Mouse (Mus musculus): ENCODE results near the gene Vdac1.
"Not testable (repeated sequence)": the region's sequence is repeated elsewhere in the genome, so short reads cannot be mapped to it uniquely, and the experiment has no call there.

Gene Vdac1

DNA sequence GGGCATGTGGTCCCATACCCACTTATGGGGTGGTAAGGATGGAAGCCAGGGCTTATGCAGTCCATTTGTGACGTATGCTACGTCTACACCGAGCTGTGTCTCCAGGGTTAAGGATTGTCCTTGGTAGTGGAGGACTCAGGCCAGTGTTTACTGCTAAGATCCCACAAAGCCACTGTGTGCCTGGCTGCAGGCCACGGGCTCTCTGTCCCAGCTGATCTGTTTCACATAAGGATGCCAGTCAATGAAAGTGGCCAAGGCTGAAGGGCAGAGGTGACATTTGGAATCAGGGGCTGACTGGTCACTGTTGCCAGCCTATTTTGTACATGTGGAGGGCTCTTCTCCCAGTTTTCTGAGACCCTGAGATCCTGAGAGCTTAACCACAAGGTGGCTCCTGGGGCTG lies 16.9 kb downstream of the Vdac1 start:
- no peak for DNase-seq

DNA sequence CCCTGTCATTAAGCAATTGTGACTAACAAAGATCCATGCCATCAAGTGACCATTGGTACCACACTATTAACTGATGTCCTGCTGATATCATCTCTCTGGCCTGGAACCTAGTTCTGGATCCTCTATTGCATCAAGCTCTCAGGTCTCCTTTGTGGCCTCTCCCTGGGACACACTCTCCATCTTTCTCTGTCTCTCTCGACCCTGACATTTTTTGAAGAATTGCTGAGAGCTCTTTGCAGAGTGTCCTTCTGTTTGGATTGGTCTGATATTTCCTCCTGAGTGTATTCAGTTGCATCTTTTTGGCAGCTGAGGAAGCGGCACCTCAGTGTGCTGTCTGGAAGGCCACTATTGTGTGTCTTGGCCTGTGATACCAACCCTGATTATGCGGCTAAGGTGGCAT lies 18.6 kb downstream of the Vdac1 start:
- DNase-seq, result no peak

DNA sequence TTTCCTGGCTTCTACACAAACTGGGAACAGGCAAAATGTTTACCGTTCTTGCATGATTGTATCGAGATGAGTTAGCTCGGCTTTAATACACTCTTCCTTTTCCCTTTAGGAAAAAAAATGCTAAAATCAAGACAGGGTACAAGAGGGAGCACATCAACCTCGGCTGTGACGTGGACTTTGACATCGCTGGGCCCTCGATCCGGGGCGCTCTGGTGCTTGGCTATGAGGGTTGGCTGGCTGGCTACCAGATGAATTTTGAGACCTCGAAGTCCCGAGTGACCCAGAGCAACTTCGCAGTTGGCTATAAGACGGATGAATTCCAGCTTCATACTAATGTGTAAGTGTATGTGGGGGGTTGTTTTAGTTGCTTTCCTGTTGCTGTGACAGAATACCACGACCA lies 23.1 kb downstream of the Vdac1 start:
- no peak for DNase-seq

DNA sequence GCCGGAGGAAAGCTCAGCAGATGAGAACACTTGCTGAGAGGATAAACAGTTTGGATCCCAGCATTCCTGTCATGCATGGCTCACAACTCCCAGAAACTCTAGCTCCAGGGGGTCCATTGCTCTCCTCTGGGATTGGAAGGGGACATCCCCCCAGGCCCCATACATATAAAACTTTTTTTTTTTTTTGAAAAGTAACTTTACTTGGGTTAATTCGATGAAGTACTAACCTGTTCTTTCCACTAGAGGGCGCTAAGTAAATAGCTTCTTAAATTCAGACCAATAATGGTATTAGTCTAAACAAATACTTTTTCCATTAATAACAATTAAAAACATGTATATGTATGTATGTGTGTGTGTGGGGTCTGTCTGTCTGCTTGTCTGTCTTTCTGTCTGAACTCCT lies 24.0 kb downstream of the Vdac1 start:
- no peak for DNase-seq

DNA sequence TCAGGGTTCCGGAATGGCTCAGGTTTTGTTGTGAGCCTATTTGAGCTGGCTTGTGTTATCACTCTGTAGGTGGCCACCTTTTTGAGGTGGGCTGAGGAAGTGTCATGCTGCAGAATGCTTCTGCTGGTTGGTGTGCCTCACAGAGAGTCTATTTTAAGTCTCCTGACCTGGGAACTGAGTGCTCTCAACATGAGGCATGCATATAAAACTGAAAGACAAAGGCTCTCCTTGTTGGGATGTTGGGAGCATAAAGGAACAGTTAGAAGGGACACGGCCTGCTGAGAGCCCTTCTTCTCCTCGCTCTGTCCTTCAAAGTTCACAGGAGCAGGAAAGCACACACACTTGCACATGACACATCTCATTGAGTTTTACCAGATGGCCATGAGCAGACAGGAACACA lies 26.2 kb downstream of the Vdac1 start:
- DNase-seq, result no peak

DNA sequence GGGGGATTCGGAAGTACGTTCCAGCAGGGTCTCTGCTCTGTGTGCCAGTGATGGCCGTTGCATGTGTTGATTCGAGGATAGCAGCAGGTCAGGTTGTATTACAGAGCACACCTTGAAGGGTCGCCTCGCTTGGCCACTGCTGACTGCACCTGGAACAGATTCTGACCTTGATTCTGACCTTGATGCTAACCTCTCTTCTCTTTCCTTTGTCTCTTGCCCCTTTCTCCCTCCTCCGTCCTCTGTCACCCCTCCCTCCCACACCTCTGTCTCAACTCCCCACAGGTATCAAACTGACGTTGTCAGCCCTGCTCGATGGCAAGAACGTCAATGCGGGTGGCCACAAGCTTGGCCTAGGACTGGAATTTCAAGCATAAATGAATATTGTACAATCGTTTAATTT lies 27.5 kb downstream of the Vdac1 start:
- DNase-seq, result no peak

DNA sequence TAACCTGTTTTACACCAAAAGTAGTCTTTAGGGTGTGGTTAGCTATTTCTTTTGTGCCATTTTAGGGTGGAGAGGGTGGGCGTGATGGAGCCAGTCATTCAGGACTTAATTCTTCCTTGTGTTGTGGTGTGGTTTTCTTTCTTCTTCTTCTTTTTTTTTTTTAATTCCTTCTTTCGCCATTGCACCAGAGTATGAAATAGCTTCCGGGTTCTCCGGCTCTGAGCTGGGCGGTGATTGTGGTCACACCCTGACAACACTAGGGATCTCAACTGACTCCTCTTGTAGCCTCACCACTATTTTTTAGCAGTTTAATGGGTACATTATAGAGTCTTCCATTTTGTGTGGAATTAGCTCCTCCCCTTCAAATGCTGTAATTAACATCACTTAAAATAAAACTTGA lies 28.3 kb downstream of the Vdac1 start:
- not testable (repeated sequence) for DNase-seq

DNA sequence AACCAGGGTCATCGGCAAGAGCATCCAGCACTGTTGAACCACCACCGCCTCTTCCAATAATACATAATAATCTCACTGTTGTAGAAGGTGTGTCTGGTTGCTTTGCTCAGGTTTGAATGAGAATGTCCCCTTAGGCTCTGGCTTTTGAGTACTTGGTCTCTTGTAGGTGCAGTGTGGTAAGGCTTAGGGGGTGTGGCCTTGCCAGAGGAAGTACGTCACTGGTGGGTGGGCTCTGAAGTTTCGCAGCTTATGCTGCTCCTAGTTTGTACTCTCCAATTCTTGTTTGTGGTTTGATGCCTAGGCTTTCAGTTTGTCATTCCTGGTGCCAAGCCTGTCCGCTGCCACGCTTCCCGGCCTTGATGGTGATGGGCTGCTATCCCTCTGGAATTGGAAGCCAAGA lies 29.3 kb downstream of the Vdac1 start:
- no peak for DNase-seq

DNA sequence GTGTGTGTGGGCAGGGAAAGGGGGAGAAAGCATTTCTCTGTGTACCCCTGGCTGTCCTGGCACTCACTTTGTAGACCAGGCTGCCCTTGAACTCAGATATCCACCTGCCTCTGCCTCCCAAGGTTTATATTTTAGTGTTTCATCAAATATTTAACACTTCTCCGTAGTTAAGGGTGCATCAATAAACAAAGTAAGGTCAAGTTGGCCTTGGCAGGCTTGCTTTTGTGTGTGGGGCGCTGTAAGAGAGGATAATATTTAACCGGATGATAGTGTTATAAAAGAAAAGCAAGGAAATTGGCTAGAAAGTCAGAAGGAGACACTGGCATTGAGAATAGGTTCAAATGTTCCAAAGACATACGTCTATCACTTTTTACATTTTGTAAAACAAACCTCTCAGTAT lies 33.8 kb downstream of the Vdac1 start:
- no peak for DNase-seq

DNA sequence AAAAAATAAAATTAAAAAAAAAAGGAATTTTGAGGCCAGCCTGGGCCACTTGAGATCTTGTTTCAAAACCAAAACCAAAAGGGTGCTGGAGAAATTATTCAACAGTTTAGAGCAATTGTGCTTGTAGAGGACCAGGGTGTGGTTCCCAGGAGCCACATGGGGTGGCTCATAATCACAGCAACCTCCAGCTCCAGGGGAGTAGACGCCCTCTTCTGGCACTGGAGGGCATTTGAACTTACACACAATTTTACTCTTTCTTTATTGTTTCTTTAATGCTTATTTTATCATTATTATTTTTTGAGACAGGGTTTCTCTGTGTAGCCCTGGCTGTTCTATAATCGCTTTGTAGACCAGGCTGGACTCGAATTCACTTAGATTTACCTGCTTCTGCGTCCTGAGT lies 34.7 kb downstream of the Vdac1 start:
- no peak for DNase-seq

DNA sequence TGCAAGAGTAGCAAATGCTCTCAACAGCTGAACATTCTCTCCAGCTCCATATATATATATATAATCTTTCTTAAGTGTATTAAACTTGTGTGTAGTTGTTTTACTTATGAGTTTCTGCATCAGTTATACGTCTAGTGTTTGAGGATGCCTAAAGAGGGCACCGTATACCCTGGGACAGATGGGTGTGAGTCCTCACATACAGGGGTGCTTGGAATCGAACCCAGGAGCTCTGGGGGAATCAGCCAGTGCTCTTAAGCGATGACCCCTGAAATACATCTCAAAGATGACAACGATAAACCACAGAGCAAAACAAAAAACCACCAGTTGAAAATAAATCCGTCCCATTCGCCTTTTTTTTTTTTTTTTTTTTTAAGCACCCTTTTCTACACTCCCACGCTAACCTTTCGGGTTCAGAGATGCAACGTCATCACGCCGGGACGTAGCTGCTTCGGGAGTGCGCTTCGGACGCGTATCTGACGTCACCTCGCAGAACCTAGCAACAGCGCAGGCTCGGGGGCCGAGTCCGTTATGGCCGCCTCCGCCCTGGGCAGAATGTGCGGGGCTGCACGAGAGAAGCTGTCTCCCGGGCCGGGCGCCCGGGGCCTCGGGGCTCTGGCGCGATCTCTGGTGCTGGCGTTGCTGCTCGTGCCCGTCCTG lies 35.4 kb downstream of the Vdac1 start, which contains the start of gene 9530068E07Rik:
Gene 9530068E07Rik (plus strand): TSS at position 489 of the 657 bp plus-strand sequence.
- peak; percentile 93 for DNase-seq

DNA sequence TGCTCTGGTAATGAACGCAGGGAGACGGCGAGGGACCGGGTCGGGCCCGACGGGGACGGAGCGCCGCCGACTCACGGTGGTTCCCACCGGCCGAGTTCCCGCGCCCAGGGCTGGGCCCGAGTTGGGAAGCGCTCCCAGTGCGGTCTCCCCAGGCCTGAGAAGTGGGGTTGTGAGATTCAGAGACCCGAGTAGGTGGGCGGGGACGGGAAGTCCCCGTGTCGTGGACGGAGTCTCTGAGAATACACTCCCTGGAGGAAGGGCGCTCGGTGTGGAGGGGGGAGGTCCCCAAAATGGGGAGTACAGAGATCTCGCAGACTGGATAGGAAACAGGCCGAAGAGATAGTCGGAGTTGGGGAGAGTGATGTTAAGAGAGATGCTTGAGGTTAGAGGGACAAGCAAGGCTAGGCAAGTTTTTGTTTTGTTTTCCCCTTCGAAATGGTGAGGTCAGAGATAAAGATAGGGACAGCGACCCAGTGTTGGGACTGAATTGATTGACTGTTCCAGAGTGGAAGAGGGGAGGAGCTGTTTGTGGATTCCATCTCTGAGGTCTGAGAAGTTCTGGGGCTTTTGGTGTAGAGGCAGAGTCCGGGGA lies 36.0 kb downstream of the Vdac1 start:
- DNase-seq, result no peak

DNA sequence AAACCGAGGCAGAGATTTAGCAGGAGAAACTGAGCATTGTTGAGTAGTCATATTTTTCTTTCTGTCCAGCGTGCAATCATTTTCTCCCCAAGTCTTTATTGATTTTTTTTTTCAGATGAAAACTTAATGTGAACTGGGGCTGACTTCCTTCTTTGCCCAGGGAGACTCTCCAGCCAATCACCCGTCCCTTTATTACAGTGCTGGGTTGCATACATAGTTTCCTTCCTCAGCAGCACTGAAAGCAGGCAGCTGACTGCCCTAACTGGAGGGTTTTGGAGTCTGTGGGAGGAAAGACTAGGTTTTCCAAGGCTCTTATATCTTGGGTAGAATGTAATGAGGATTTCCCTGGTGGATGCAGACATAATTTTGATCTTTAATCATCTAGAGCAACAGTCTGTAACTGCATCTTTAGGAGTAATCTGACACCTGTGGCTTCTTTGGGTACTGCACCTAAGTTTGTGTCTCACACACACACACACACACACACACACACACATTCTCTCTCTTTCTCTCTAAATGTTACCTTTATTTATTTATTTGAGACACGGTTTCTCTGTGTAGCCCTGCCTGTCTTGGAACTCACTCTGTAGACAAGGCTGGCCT lies 36.8 kb downstream of the Vdac1 start:
- DNase-seq, result no peak

DNA sequence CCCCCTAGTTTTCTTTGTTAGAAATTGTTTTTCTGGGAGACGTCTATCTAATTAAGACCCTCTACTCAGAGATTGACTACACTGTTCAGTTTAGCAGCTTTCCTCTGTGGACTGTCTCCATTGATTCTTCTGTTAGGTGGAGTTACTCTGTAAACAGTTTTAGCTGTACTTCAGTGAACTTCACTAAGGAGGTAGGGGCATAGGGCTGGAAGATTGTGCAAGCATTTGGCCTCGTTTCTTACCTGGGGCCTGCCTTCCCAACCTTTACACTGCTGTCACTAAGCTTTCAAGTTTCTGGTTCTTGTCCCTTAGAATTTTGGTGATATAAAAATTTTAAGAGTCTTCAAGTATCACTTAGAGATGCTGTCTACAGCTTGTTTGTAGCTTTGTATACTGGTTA lies 40.8 kb downstream of the Vdac1 start:
- DNase-seq, result no peak

DNA sequence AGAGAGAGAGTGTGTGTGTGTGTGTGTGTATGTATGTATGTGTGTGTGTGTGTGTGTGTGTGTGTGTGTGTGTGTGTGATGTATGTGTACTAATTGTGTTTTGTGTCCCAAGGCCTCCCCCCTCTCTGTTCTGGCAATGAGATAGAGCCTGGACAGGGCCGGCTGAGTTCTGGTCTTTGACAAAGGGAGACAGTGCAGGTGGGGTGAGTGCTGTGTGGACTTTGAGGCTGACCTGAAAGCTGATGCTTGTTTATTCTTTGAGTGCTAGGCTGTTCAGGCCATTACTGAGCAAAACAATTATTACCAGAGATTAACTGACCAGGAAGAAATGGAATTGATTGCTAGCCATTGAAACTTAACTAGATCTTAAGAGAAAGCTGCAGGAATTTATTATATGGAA lies 41.9 kb downstream of the Vdac1 start:
- DNase-seq, result no peak

DNA sequence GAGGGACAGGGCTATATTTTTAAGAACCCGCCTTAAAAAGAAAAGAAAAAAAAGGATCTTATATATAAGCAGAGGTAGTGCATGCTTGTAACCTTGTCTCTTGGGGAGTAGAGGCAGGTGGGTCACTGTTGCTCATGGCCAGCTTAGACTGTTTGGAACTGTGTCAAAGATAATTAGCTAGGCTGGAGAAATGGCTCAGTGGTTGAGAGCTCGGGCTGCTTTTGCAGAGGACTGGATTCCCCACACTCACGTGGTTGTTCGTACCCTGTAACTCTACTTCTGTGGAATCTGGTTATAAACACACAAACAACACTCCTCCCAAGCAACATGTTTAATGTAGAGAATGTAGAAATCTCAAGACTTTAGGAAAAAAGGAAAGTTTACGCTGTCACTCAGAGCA lies 43.5 kb downstream of the Vdac1 start:
- no peak for DNase-seq

DNA sequence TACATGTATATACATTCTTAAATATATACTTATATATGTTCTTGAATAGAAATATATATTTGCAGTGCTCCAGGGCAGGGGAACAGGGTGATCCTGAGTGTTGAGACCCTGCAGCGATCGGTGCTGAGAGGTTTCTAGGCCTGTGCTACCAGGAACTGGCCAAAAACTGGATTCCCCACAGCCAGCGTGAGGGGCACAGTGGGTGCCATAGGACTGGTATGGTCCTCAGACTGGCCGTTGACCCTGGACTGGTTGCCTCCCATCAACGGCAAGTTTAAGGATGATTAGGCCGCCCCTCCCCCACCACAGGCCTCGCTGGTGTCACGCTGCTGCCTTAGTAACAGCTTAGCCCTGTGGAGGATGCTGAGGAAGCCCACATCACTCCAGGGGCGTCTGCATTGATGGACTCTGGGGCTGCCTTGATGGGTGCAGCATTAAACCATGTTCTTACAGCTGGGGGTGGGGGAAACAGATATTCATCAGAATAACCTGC lies 44.6 kb downstream of the Vdac1 start:
- no peak for DNase-seq

DNA sequence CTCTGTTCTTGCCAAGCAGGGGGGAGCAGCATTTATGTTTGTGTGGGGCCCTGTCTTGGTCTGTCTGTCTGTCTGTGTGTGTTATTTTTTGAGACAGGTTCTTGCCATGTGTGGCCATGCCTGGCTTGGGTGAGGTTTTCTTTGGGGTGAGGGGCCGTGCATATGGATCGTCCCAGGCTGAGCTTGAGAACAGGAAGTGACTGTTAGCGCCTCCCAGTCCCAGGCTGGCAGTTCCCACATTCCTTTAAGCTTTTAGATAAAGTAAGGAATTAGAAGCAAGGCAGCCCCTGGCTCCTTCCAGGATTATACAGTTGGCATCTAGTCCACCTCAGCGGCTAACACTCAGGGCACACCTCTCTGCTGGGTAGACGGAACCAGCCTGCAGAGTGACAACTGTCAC lies 48.7 kb downstream of the Vdac1 start:
- no peak for DNase-seq

DNA sequence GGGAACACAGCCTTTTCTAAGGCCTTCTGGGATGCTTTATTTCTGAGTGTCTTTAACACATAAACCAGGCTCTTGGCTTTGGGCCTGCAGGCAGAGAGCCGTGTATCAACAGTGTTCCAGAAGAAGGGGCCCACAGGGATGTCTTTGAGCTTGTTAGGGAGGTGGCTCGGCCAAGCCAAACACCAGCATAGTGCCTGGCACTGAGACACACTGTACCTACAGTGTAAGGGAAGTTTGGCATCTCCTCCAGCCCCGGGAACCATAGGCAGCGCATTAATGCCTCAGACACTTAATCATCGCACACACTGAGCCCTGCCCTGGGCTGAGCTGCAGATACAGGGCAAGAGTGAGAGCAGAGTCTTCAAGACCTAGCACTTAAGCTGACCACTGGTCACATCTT lies 57.7 kb downstream of the Vdac1 start:
- no peak for DNase-seq

DNA sequence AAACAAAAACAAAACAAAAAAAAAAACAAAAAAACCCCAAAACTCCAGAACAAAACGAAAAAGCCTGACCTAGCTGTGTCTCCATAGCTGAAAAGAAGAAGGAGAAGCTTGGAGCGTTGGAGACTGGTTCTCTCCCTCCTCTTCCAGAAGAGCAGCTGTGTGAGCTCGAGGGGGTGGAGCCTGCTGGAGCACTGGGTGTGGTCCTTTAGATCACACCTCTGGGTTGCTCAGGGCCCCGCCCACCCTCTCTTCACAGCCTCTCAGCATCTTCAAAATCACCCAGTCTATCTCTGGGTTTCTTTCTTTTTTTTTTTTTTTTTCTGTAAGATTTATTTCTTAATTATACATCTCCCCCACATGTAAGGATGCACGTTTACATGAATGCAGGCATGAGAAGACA lies 58.6 kb downstream of the Vdac1 start:
- no peak for DNase-seq

DNA sequence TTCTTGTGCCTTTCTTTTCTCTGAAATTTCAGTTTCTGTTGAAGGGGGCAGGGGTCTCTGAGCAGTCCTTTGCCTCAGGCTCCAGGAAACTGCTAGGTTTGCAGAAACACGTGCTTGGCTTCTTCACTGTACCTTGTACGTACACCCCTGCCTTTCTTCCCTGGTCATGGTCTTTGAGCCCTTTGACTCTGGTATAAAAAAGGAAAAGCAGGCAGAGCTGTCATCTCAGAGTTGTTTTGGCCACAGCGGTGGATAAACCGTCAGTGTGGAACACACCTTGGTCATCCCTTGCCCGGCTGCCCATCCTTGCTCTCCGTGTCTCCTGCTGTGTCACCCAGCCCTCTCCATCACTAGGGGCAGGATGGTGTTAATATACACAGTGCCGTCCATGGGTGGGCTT lies 59.2 kb downstream of the Vdac1 start:
- no peak for DNase-seq

DNA sequence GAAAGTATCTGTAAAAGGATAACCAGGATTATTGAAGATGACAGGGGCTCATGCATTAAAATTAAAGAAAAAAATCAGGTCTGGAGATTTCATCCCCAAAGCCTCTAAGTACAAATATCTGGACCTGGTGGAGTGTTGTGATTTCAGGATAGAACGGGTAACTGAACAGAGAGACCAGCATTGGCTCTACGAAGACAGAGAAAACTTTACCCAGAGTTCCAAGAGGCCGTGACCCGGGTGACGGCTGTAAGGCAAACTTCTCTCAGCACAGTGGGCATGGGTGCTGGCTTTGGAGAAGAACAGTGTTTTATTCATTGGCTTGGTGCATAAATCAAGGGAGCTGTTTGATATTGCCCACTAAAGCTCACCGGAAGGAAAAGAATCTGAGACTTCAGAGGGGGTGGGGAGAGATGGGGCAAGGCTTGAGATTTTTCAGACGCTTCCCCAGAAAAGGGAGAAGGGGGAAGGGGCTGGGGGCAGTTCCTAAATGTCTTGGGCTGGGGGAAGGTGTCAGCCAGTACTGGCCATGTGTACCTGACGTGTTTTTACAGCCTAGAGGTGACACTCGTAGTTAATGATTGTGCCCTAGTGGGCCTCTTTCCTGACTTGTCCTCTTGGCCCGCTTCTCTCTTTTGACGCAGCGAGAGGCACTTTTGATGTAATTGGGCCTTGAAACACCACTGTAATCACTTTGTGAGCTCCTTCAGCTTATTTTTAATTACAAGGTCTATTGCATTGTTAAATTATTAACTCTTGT lies 59.8 kb downstream of the Vdac1 start:
- DNase-seq, result no peak

DNA sequence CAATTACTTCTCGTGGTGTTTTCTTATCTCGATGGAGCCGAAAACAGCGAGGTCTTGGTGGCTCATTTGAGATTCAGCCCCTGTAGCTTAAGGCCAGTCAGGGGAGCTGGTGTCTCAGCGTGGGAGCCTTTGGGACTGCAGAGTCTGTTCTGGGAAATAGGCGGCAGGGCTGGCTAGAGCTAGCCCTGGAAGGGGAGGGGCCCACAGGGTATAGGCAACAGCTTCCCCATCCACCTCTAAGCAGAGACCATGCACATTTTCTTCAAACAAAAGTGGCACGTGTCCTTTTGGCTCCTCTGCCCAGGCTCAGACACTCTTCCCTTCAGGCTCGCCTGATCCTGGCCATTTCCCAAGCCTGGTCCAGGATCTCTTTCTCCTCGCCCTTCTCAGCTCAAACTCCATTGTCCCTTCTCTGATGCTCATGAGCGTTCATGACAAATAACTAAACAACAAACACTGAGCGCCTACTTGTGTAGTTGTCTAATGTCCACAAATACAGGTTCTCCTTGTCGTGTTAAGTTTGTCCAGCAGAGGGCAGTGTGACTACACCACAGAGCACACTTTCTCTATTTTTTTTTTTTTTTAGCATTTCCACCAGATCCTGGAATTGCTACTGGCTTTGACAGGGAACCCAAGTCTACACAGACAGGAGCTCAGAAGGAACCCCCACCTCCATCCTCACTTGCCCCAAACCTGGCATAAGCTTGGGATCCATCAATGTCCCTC lies 60.6 kb downstream of the Vdac1 start:
- no peak for DNase-seq
